Mouse (Mus musculus) kidney, postnatal 0 days (tissue): Measurements from ENCODE around the gene Ifitm2. TPM values are rescaled to one million over a fixed set of nuclear protein-coding genes. Genes with fewer than 3 reads are reported as not detected.

Experiments
- ATAC-seq: fragments of 200-750 bp; cut with Nextera tagmentation; replicated peaks from 2 replicates; pipeline ENCODE4 v1.8.0; 2017; ENCODE audit warnings: low read depth, moderate number of reproducible peaks, moderate TSS enrichment, moderate library complexity; ENCODE audit not compliant: low FRiP score
- DNase-seq: peaks from one replicate; pipeline ENCODE4 v3.0.0-alpha.2; 2016; ENCODE audit warnings: low spot score
- H3K27ac ChIP-seq: fragments of 300-500 bp; sonication (generic); 2 replicates; pipeline ENCODE4 v1.5.1; 2014; ENCODE audit warnings: mild to moderate bottlenecking
- H3K27me3 ChIP-seq: fragments of 300-500 bp; sonication (generic); 2 replicates; pipeline ENCODE4 v1.6.1; 2014; ENCODE audit warnings: low read length, mixed read lengths; ENCODE audit not compliant: insufficient read depth
- H3K36me3 ChIP-seq: fragments of 300-500 bp; sonication (generic); 2 replicates; pipeline ENCODE4 v1.6.1; 2014; ENCODE audit warnings: low read length, mixed read lengths; ENCODE audit not compliant: insufficient read depth
- H3K4me1 ChIP-seq: fragments of 300-500 bp; sonication (generic); replicated peaks from 2 replicates; pipeline ENCODE4 v1.6.1; 2014; ENCODE audit warnings: antibody characterized with exemption, low read length, mixed read lengths; ENCODE audit not compliant: insufficient read depth
- H3K4me2 ChIP-seq: fragments of 300-500 bp; sonication (generic); 2 replicates; pipeline ENCODE4 v1.6.1; 2014; ENCODE audit warnings: mild to moderate bottlenecking, low read length, moderate library complexity, mixed read lengths
- H3K4me3 ChIP-seq: fragments of 300-500 bp; sonication (generic); replicated peaks from 2 replicates; pipeline ENCODE4 v1.5.1; 2014; ENCODE audit warnings: low read depth, low read length
- H3K9ac ChIP-seq: fragments of 300-500 bp; sonication (generic); 2 replicates; pipeline ENCODE4 v1.6.1; 2014; ENCODE audit warnings: low read depth, low read length
- H3K9me3 ChIP-seq: fragments of 300-500 bp; sonication (generic); replicated peaks from 2 replicates; pipeline ENCODE4 v1.6.1; 2016; ENCODE audit warnings: low read length, inconsistent platforms, mixed read lengths
- CTCF ChIP-seq: IDR thresholded peaks from 2 replicates; pipeline ENCODE4 v1.5.1; 2016; ENCODE audit warnings: antibody characterized with exemption, low read depth, mild to moderate bottlenecking, moderate library complexity
- WGBS: fragments of 180-500 bp; shearing (Covaris S2); extraction: QIAGEN DNeasy Blood & Tissue Kit; methylation state at CpG from one replicate; pipeline ENCODE4 v1.1.7; 2014; 5-methylcytosine and 5-hydroxymethylcytosine counted together
- polyA plus RNA-seq: library from polyadenylated mRNA; unstranded; fragments of >200 nt; fragmentation: Nextera tagmentation; extraction: Ambion mirVana; gene quantifications from 2 replicates; pipeline ENCODE4 v1.2.1, GENCODE M21; 2015

The Ifitm2 gene
- polyA plus RNA-seq, 1 experiment from 2014 or later = 1,251 TPM

GRCm38 (mm10) chr7:140919911-140920310, 35.9 kb downstream of the Ifitm2 start:
- Histone ChIP-seq H3K9me3 (no peaks in the 10 kb centered on the region), H3K27me3 (peaks cover 30% of the 10 kb centered on the region), H3K4me3 (no peak overlapping the region), H3K4me2 (no peak overlapping the region), H3K27ac (no peak overlapping the region), H3K4me1 (no peaks in the 10 kb centered on the region; the same call in 1 of the 2 replicates), H3K9ac (no peak overlapping the region), H3K36me3 (no peaks in the 10 kb centered on the region)
- DNase-seq = no peak
- no peak for ATAC-seq
- no peak for TF ChIP-seq CTCF
- WGBS = 48% methylated on average over 4 of the region's 4 CpGs

GRCm38 (mm10) chr7:140914031-140914690, 41.6 kb downstream of the Ifitm2 start:
- H3K27me3 ChIP-seq = no peaks in the 10 kb centered on the region
- H3K4me3 ChIP-seq = no peak overlapping the region
- H3K27ac ChIP-seq = no peak overlapping the region
- ATAC-seq (no peak), DNase-seq (no peak)
- no peak overlapping the region for H3K4me2 ChIP-seq
- WGBS = 80% methylated on average over 8 of the region's 8 CpGs
- H3K9me3 ChIP-seq = no peaks in the 10 kb centered on the region
- H3K4me1 ChIP-seq = no peaks in the 10 kb centered on the region
- H3K9ac ChIP-seq = no peak overlapping the region
- TF ChIP-seq CTCF = no peak
- no peaks in the 10 kb centered on the region for H3K36me3 ChIP-seq

GRCm38 (mm10) chr7:140912846-140913482, 42.8 kb downstream of the Ifitm2 start:
- DNase-seq (no peak), ATAC-seq (peak; percentile 50; the same call in 1 of the 2 replicates)
- H3K36me3 ChIP-seq = no peaks in the 10 kb centered on the region

GRCm38 (mm10) chr7:140912293-140912692, 43.5 kb downstream of the Ifitm2 start:
- 59% methylated on average over 3 of the region's 3 CpGs for WGBS
- Histone ChIP-seq H3K9ac (no peak overlapping the region), H3K4me3 (no peak overlapping the region), H3K27ac (peak overlapping the region; percentile 37; the same call in 1 of the 2 replicates), H3K36me3 (no peaks in the 10 kb centered on the region), H3K9me3 (no peaks in the 10 kb centered on the region), H3K4me1 (no peaks in the 10 kb centered on the region), H3K4me2 (no peak overlapping the region), H3K27me3 (no peaks in the 10 kb centered on the region)
- DNase-seq = no peak
- no peak for TF ChIP-seq CTCF
- no peak for ATAC-seq

More at GRCm38 (mm10) chr7:140912846-140913482, 42.8 kb downstream of the Ifitm2 start:
- H3K9me3 ChIP-seq = no peaks in the 10 kb centered on the region
- no peaks in the 10 kb centered on the region for H3K27me3 ChIP-seq
- no peak overlapping the region for H3K9ac ChIP-seq
- TF ChIP-seq CTCF = no peak
- H3K4me1 ChIP-seq = no peaks in the 10 kb centered on the region
- H3K4me3 ChIP-seq = no peak overlapping the region
- H3K27ac ChIP-seq = peak overlapping the region; percentile 37; the same call in 1 of the 2 replicates
- WGBS = 58% methylated on average over 5 of the region's 5 CpGs
- H3K4me2 ChIP-seq = no peak overlapping the region

GRCm38 (mm10) chr7:140908634-140909107, 47.1 kb downstream of the Ifitm2 start:
- Histone ChIP-seq H3K4me3 (peak overlapping the region; percentile 27), H3K27ac (no peak overlapping the region), H3K9ac (no peak overlapping the region), H3K36me3 (no peaks in the 10 kb centered on the region), H3K4me2 (peak overlapping the region; percentile 67), H3K4me1 (no peaks in the 10 kb centered on the region), H3K27me3 (no peaks in the 10 kb centered on the region), H3K9me3 (no peaks in the 10 kb centered on the region)
- under 1% methylated on average over 19 of the region's 19 CpGs for WGBS
- peak; percentile 50; the same call in 1 of the 2 replicates for ATAC-seq
- peak; percentile 89 for DNase-seq
- peak; percentile 91 for TF ChIP-seq CTCF

GRCm38 (mm10) chr7:140908181-140908580, 47.6 kb downstream of the Ifitm2 start:
- Histone ChIP-seq H3K27ac (no peak overlapping the region), H3K36me3 (no peaks in the 10 kb centered on the region), H3K4me1 (no peaks in the 10 kb centered on the region), H3K27me3 (no peaks in the 10 kb centered on the region), H3K9me3 (no peaks in the 10 kb centered on the region), H3K4me2 (peak overlapping the region; percentile 67; the same call in 1 of the 2 replicates), H3K9ac (no peak overlapping the region), H3K4me3 (no peak overlapping the region)
- DNase-seq (no peak), ATAC-seq (no peak)
- no peak for TF ChIP-seq CTCF
- WGBS = 45% methylated on average over 7 of the region's 7 CpGs
